Mouse (Mus musculus) cerebellum, adult 2 months (tissue): Measurements from ENCODE around the gene C1galt1c1. TPM values are rescaled to one million over a fixed set of nuclear protein-coding genes. Genes with fewer than 3 reads are reported as not detected.

Source experiments
- DNase-seq, 2 experiments: peaks; one replicate each; pipeline ENCODE4 v3.0.0; 2021
- H3K27ac ChIP-seq: fragments of 200-500 bp; 2 replicates; pipeline ENCODE4 v1.5.1; 2012; ENCODE audit warnings: low read length, control low read depth, inconsistent platforms; ENCODE audit not compliant: insufficient read depth
- H3K27me3 ChIP-seq: fragments of 200-500 bp; 2 replicates; pipeline ENCODE4 v1.6.1; 2012; ENCODE audit warnings: inconsistent platforms, mild to moderate bottlenecking, low read length, moderate library complexity; ENCODE audit not compliant: control insufficient read depth, insufficient read depth
- H3K4me1 ChIP-seq: fragments of 200-500 bp; 2 replicates; pipeline ENCODE4 v1.6.1; 2011; ENCODE audit warnings: low read length; ENCODE audit not compliant: control insufficient read depth, insufficient read depth
- H3K4me3 ChIP-seq: fragments of 200-500 bp; replicated peaks from 2 replicates; pipeline ENCODE3; 2011; ENCODE audit warnings: mild to moderate bottlenecking, low read depth, low read length, control low read depth; ENCODE audit not compliant: insufficient read depth
- CTCF ChIP-seq: fragments of 200-500 bp; IDR thresholded peaks from 2 replicates; pipeline ENCODE4 v1.5.1; 2011; ENCODE audit warnings: low read depth, mild to moderate bottlenecking, control low read depth, low read length, moderate library complexity, borderline replicate concordance; ENCODE audit not compliant: insufficient read depth
- POLR2A ChIP-seq: fragments of 200-500 bp; IDR thresholded peaks from 2 replicates; pipeline ENCODE4 v1.6.1; 2011; ENCODE audit warnings: low read length, control low read depth, borderline replicate concordance; ENCODE audit not compliant: insufficient read depth
- WGBS: fragments of 180-500 bp; shearing (Covaris S2); methylation state at CpG from one replicate; pipeline ENCODE4 v1.1.7; 2018; 5-methylcytosine and 5-hydroxymethylcytosine counted together
- polyA plus RNA-seq: library from polyadenylated mRNA; depleted of rRNA; stranded (reverse); fragments of >200 nt; gene quantifications from 2 replicates; pipeline ENCODE4 v1.2.3, GENCODE M21; 2012; rRNA removed

Gene C1galt1c1
- polyA plus RNA-seq, result 40.6 and 43.5 TPM in 2 replicates

GRCm38 (mm10) chrX:38634801-38635637 lies at the start of gene C1galt1c1:
Gene C1galt1c1 (minus strand): TSS chrX:38635087.
- H3K4me1 ChIP-seq, result no peaks in the 10 kb centered on the region
- no peaks in the 10 kb centered on the region for H3K27me3 ChIP-seq
- TF ChIP-seq POLR2A (peak; percentile 71; the same call in 1 of the 2 replicates), CTCF (no peak)
- DNase-seq, result peak; percentile 88 to 93
- WGBS, result 11% methylated on average over 40 of the region's 43 CpGs
- peak within 1 kb of the TSS; percentile 76 for H3K4me3 ChIP-seq
- H3K27ac ChIP-seq, result peak within 1 kb of the TSS; percentile 93

DNA sequence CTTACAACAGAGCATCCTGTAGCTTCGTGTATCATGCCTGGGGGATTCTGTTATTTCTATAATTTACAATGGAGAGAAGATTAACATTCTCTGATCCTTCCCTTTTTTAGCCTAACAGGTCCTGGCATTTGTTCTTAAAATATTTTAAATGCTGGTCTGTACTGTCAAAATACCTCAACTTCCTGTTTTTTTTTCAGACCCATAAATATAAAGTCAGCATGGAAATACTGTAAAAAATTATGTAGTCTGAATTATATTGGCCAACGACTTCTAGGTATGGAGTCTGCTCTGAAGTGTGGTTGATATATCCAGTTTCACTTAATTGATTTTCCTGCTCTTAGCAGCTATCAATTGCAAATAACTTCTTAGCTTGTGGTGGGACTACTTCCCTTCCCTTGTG lies 47.1 kb upstream of the C1galt1c1 start:
- WGBS, result 62% methylated on average over 2 of the region's 2 CpGs
- no peak for TF ChIP-seq CTCF
- no peak for TF ChIP-seq POLR2A

GRCm38 (mm10) chrX:38669111-38669903 lies 34.4 kb upstream of the C1galt1c1 start:
- Histone ChIP-seq H3K27me3 (no peaks in the 10 kb centered on the region), H3K4me1 (no peaks in the 10 kb centered on the region), H3K4me3 (no peak overlapping the region), H3K27ac (no peak overlapping the region)
- no peak for DNase-seq
- WGBS, result 87% methylated on average over 6 of the region's 6 CpGs
- TF ChIP-seq CTCF (no peak), POLR2A (no peak)

More for the DNA sequence above, 47.1 kb upstream of the C1galt1c1 start:
- Histone ChIP-seq H3K27me3 (no peaks in the 10 kb centered on the region), H3K4me3 (no peak overlapping the region), H3K4me1 (no peaks in the 10 kb centered on the region), H3K27ac (no peak overlapping the region)
- no peak for DNase-seq

DNA sequence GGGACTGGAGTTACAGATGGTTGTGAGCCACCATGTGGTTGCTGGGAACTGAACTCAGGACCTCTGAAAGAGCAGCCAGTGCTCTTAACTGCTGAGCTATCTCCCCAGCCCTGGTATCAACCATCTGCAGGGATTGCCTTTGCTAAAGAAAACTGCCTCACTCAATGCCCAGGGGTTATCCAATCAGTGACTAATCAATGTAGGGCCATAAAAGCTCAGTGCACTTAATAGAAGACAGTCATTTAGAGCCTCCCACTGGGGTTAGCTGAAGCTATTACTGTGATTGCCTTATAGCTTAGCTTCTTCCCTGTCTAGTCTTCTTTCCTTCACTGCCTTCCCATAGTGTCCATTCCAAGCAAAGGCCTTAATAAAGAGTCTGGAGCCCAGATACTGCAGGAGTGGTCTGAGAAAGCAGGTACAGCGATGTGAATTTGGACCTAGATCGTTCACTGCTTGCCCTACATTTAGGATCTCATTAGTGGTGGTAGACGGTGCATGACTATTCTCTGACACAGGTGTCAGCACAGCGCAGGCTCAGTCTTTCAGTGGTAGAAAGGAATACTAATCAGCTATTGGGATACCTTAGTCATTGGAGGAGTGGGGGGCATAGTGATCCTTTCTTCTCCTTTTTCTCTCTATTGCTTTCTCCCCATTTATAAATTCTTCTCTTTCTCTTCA lies 21.5 kb upstream of the C1galt1c1 start:
- DNase-seq, result no peak
- 69% methylated on average over 4 of the region's 4 CpGs for WGBS
- H3K27ac ChIP-seq, result no peak overlapping the region
- H3K4me1 ChIP-seq, result no peaks in the 10 kb centered on the region
- no peaks in the 10 kb centered on the region for H3K27me3 ChIP-seq
- TF ChIP-seq CTCF, result no peak
- no peak overlapping the region for H3K4me3 ChIP-seq

GRCm38 (mm10) chrX:38654681-38655080 lies 19.8 kb upstream of the C1galt1c1 start:
- no peaks in the 10 kb centered on the region for H3K27me3 ChIP-seq
- H3K4me3 ChIP-seq, result no peak overlapping the region
- H3K27ac ChIP-seq, result no peak overlapping the region
- no peak for DNase-seq
- TF ChIP-seq CTCF (no peak), POLR2A (no peak)
- H3K4me1 ChIP-seq, result no peaks in the 10 kb centered on the region
- WGBS, result 84% methylated on average over 5 of the region's 5 CpGs

DNA sequence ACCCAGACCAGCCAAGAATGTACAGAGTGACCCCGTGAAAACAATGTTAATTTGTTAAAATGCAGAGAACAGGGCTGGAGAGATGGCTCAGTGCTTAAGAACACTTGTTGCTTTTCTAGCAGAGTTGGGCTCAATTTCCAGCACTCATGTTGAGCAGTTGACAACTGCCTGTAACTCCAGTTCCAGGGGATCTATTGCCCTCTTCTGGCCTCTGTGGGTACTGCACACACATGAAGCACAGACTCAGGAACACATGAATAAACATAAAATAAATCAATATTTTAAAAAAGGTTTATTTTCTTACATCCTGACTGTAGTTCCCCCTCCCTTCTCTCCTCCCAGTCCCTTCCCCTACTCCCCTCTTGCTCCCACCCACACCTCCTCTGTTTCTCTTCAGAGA lies 18.3 kb upstream of the C1galt1c1 start:
- 89% methylated on average over 1 of the region's 1 CpGs for WGBS
- TF ChIP-seq POLR2A (no peak), CTCF (no peak)

GRCm38 (mm10) chrX:38651167-38651566 lies 16.3 kb upstream of the C1galt1c1 start:
- H3K27ac ChIP-seq, result no peak overlapping the region
- no peak for TF ChIP-seq POLR2A
- TF ChIP-seq CTCF, result no peak
- WGBS, result 10% methylated on average over 5 of the region's 7 CpGs
- H3K27me3 ChIP-seq, result no peaks in the 10 kb centered on the region
- H3K4me1 ChIP-seq, result no peaks in the 10 kb centered on the region
- no peak for DNase-seq
- no peak overlapping the region for H3K4me3 ChIP-seq

More for the DNA sequence above, 18.3 kb upstream of the C1galt1c1 start:
- Histone ChIP-seq H3K27me3 (no peaks in the 10 kb centered on the region), H3K4me1 (no peaks in the 10 kb centered on the region), H3K27ac (no peak overlapping the region), H3K4me3 (no peak overlapping the region)
- DNase-seq, result no peak
